Mouse (Mus musculus): ENCODE data around the gene Pmf1. TPM values are rescaled to one million over a fixed set of nuclear protein-coding genes. Genes with fewer than 3 reads are reported as not detected.
A peak's percentile ranks its signal among the peaks of the same experiment; 100 is the strongest.

Pmf1 gene
- polyA plus RNA-seq, 1 experiment from 2014 or later: 173 TPM

DNA sequence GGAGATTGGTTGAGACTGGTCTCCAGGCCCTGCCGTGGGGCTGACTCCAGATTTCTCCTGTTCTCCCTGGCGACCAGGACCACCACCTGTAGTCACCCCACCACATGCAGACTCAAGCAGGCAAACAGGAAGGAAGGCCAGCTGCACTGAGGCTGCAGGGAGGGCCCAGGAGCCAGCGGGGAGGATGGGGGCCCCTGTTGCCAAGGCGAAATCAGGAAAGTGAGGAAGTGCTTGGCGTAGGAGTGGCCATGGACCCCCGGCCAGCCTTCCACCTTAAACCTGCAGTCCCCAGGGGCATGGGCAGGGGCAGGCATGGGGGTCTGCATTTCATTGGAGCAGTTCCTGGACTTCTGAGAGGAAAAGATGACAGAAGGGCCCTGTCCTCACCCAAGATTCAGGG is 49.0 kb downstream of the Pmf1 start:
- WGBS: 65% methylated on average over 6 of the region's 6 CpGs
- H3K9me3 ChIP-seq (ENCODE audit: low read depth, low read length): no peaks in the 10 kb centered on the region
- DNase-seq (no peak), ATAC-seq (ENCODE audit: insufficient read depth) (no peak)
- H3K27ac ChIP-seq (ENCODE audit: low read depth): no peak overlapping the region
- H3K9ac ChIP-seq: no peak overlapping the region
- TF ChIP-seq CTCF (IDR thresholded peaks at IDR 0.05; ENCODE audit: low read depth): no peak
- no peak overlapping the region for H3K4me3 ChIP-seq (ENCODE audit: low read depth, low read length)
- peaks cover 5% of the 10 kb centered on the region; the same call in 1 of the 2 replicates for H3K4me1 ChIP-seq (ENCODE audit: insufficient read depth)
- H3K36me3 ChIP-seq (ENCODE audit: insufficient read depth): peaks cover 66% of the 10 kb centered on the region
- H3K27me3 ChIP-seq (ENCODE audit: insufficient read depth, low read length): peaks cover 18% of the 10 kb centered on the region
- H3K4me2 ChIP-seq: no peak overlapping the region

DNA sequence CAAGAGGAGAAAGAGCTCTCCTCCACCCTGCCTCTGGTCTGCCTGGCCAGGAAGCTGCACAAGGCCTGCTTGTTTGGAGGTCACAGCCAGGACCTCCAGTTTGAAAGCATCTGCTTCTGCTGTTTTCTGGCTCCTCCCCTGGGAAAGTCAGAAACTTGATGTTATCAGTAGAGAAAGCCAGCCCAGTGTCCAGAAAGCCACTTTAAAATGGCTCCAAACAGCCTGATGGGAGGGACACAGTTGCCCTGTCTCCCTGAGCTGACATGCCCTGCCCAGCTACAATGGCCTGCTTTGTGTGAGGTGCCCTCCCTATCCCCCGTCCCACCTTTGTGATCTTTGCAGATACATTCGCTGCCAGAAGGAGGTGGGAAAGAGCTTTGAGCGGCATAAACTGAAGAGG is 50.1 kb downstream of the Pmf1 start:
- Histone ChIP-seq H3K4me1 (ENCODE audit: insufficient read depth) (peaks cover 5% of the 10 kb centered on the region; the same call in 1 of the 2 replicates), H3K9me3 (ENCODE audit: low read depth, low read length) (no peaks in the 10 kb centered on the region), H3K27ac (ENCODE audit: low read depth) (no peak overlapping the region; the same call in 1 of the 2 replicates), H3K36me3 (ENCODE audit: insufficient read depth) (peaks cover 77% of the 10 kb centered on the region), H3K9ac (no peak overlapping the region), H3K4me3 (ENCODE audit: low read depth, low read length) (no peak overlapping the region), H3K27me3 (ENCODE audit: insufficient read depth, low read length) (0 out of 2 replicates have a peak, but pooled peaks cover 8% of the 10 kb centered on the region), H3K4me2 (no peak overlapping the region)
- 70% methylated on average over 3 of the region's 3 CpGs for WGBS
- no peak for TF ChIP-seq CTCF (IDR thresholded peaks at IDR 0.05; ENCODE audit: low read depth)
- ATAC-seq (ENCODE audit: insufficient read depth): no peak
- no peak for DNase-seq

DNA sequence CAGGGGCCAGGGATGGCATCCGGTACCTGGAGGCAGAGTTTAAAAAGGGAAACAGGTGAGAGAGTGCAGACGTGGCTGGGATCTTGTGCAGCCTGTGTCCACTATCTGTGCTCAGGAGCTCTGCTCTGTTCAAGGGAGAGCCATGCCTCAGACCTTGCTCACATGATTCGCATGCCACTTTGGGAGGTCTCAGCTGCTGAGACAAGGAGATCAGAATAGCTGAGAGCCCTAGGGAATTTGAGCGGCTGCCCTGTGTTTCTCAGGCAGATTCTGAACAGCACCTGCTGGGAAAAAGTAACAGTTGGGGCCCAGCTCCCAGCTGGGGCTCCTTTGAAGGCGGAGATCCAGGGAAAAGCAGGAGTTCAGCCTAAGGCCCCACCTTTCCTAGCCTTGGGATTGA is 50.5 kb downstream of the Pmf1 start:
- Histone ChIP-seq H3K4me2 (no peak overlapping the region), H3K9ac (no peak overlapping the region), H3K4me3 (ENCODE audit: low read depth, low read length) (no peak overlapping the region), H3K4me1 (ENCODE audit: insufficient read depth) (peaks cover under 1% of the 10 kb centered on the region; the same call in 1 of the 2 replicates), H3K36me3 (ENCODE audit: insufficient read depth) (peaks cover 81% of the 10 kb centered on the region), H3K9me3 (ENCODE audit: low read depth, low read length) (no peaks in the 10 kb centered on the region), H3K27ac (ENCODE audit: low read depth) (no peak overlapping the region; the same call in 1 of the 2 replicates), H3K27me3 (ENCODE audit: insufficient read depth, low read length) (0 out of 2 replicates have a peak, but pooled peaks cover 4% of the 10 kb centered on the region)
- no peak for TF ChIP-seq CTCF (IDR thresholded peaks at IDR 0.05; ENCODE audit: low read depth)
- DNase-seq (no peak), ATAC-seq (ENCODE audit: insufficient read depth) (no peak)
- 73% methylated on average over 5 of the region's 5 CpGs for WGBS

DNA sequence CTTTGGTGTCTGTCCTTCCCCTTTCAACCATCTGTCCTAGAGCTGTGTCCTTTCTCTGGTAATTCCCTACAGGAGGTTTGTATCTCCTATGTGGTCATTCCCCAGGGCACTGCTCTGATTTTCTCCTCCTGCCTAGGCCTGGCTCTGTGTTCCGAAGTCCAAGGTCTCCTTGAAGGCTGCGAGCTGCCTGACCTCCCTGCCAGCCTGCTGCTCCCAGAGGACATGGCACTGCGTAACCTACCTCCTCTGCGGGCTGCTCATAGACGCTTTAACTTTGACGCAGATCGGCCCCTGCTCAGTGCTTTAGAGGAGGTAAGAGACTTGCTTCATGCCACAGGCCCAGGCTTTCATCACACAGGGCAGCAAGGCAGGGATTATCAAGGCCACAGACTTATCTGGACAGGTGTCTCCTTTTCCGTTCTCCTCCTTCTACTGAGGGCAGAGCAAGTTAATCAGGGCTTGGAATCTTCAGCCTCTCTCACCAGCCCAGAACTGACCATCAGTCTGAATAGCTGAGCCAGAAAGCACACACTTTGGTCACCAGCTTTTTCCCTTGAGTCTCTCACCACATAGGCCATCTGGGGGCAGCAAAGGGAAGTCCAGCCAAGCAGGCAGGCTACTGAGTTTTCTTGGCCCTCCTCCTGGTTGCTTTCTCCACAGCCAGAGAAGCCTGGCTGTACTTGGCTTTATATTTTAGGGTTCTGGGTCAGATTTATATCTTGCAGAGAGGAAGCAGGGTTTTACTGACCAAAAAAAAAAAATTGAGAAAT is 55.5 kb downstream of the Pmf1 start:
- Histone ChIP-seq H3K36me3 (ENCODE audit: insufficient read depth) (peaks cover 100% of the 10 kb centered on the region), H3K4me2 (no peak overlapping the region), H3K27me3 (ENCODE audit: insufficient read depth, low read length) (no peaks in the 10 kb centered on the region), H3K27ac (ENCODE audit: low read depth) (no peak overlapping the region), H3K4me1 (ENCODE audit: insufficient read depth) (no peaks in the 10 kb centered on the region), H3K9ac (no peak overlapping the region), H3K4me3 (ENCODE audit: low read depth, low read length) (no peak overlapping the region), H3K9me3 (ENCODE audit: low read depth, low read length) (no peaks in the 10 kb centered on the region)
- ATAC-seq (ENCODE audit: insufficient read depth) (no peak), DNase-seq (peak; percentile 28)
- 93% methylated on average over 8 of the region's 8 CpGs for WGBS
- TF ChIP-seq CTCF (IDR thresholded peaks at IDR 0.05; ENCODE audit: low read depth): 0 out of 2 replicates have a peak, but pooled peaks have one; percentile 21

DNA sequence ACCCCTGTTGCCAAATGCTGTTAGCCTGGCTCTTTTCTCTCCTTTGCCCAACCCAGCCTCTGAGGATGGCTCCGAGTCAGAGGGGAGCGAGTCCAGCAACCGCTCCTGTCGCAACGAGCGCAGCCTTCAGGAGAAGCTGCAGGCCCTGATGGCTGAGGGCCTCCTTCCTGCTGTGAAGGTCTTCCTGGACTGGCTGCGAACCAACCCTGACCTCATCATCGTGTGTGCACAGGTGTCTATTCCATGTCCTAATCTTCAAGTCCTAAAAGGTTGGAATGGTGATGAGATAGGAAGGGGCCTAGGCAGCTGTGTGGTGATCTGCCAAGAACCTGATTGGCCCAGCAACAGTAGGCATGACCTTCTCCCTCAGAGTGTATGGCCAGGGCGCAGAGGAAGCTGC is 57.2 kb downstream of the Pmf1 start:
- no peak for ATAC-seq (ENCODE audit: insufficient read depth)
- Histone ChIP-seq H3K9me3 (ENCODE audit: low read depth, low read length) (no peaks in the 10 kb centered on the region), H3K9ac (no peak overlapping the region), H3K4me2 (no peak overlapping the region), H3K4me1 (ENCODE audit: insufficient read depth) (no peaks in the 10 kb centered on the region), H3K27ac (ENCODE audit: low read depth) (no peak overlapping the region), H3K36me3 (ENCODE audit: insufficient read depth) (peaks cover 100% of the 10 kb centered on the region), H3K27me3 (ENCODE audit: insufficient read depth, low read length) (no peaks in the 10 kb centered on the region), H3K4me3 (ENCODE audit: low read depth, low read length) (no peak overlapping the region)
- 86% methylated on average over 9 of the region's 9 CpGs for WGBS
- TF ChIP-seq CTCF (IDR thresholded peaks at IDR 0.05; ENCODE audit: low read depth): no peak
- no peak for DNase-seq

DNA sequence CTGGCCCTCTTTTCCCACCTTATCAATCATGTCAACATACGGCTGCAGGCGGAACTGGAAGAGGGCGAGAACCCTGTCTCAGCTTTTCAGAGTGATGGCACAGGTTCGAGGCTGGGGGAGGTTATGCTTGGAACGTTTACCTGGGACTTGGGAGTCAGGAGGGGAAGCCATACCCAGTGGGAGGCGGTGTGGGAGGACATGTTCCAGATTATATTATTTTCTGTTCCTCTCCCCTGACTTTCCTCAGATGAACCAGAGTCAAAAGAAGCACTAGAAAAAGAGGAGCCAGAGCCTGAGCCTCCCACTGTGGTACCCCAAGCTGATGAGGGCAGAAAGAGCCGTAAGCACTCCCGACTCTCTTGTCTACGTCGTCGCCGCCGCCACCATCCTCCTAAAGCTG is 59.4 kb downstream of the Pmf1 start:
- 76% methylated on average over 13 of the region's 13 CpGs for WGBS
- H3K9me3 ChIP-seq (ENCODE audit: low read depth, low read length): no peaks in the 10 kb centered on the region
- no peak for DNase-seq

More for the DNA sequence above, 59.4 kb downstream of the Pmf1 start:
- no peak overlapping the region for H3K9ac ChIP-seq
- no peaks in the 10 kb centered on the region for H3K27me3 ChIP-seq (ENCODE audit: insufficient read depth, low read length)
- H3K4me1 ChIP-seq (ENCODE audit: insufficient read depth): no peaks in the 10 kb centered on the region
- H3K4me2 ChIP-seq: no peak overlapping the region
- peaks cover 99% of the 10 kb centered on the region for H3K36me3 ChIP-seq (ENCODE audit: insufficient read depth)
- H3K4me3 ChIP-seq (ENCODE audit: low read depth, low read length): no peak overlapping the region
- no peak for ATAC-seq (ENCODE audit: insufficient read depth)
- no peak overlapping the region for H3K27ac ChIP-seq (ENCODE audit: low read depth)
- no peak for TF ChIP-seq CTCF (IDR thresholded peaks at IDR 0.05; ENCODE audit: low read depth)

Small RNA genes lying within 50 kb of the gene (microRNA-seq; reads per million reads assigned to microRNA genes)
- not detected for gene Mir7011 (ENCODE audit: borderline number of aligned reads)

Other genes starting within 250 kb of the Pmf1 start
- gene Rhbg, start 155.6 kb downstream of the Pmf1 start, polyA plus RNA-seq (2014; fragmentation: Nextera tagmentation; extraction: Ambion mirVana): not detected in 2 replicates
- gene Gm38392, start 123.1 kb downstream of the Pmf1 start, polyA plus RNA-seq (2014; fragmentation: Nextera tagmentation; extraction: Ambion mirVana): not detected in 2 replicates
- 9.1 and 9.9 TPM in 2 replicates for gene Tsacc, start 113.3 kb downstream of the Pmf1 start, polyA plus RNA-seq (2014; fragmentation: Nextera tagmentation; extraction: Ambion mirVana)
- gene Cct3, start 113.2 kb downstream of the Pmf1 start, polyA plus RNA-seq (2014; fragmentation: Nextera tagmentation; extraction: Ambion mirVana): 594 and 602 TPM in 2 replicates
- gene Glmp, start 85.3 kb downstream of the Pmf1 start, polyA plus RNA-seq (2014; fragmentation: Nextera tagmentation; extraction: Ambion mirVana): 124 and 129 TPM in 2 replicates
- gene Tmem79, start 74.2 kb downstream of the Pmf1 start, polyA plus RNA-seq (2014; fragmentation: Nextera tagmentation; extraction: Ambion mirVana): 5.0 and 5.9 TPM in 2 replicates
- 47.8 and 54.4 TPM in 2 replicates for gene Smg5, start 74.1 kb downstream of the Pmf1 start, polyA plus RNA-seq (2014; fragmentation: Nextera tagmentation; extraction: Ambion mirVana)
- gene Paqr6, start 45.7 kb downstream of the Pmf1 start, polyA plus RNA-seq (2014; fragmentation: Nextera tagmentation; extraction: Ambion mirVana): 4.5 and 4.9 TPM in 2 replicates
- gene Bglap3, start 37.6 kb downstream of the Pmf1 start, polyA plus RNA-seq (2014; fragmentation: Nextera tagmentation; extraction: Ambion mirVana): 0.19 and 0.24 TPM in 2 replicates
- gene Bglap2, start 31.6 kb downstream of the Pmf1 start, polyA plus RNA-seq (2014; fragmentation: Nextera tagmentation; extraction: Ambion mirVana): not detected in 2 replicates
- not detected in 2 replicates for gene Bglap, start 25.9 kb downstream of the Pmf1 start, polyA plus RNA-seq (2014; fragmentation: Nextera tagmentation; extraction: Ambion mirVana)
- 16.6 and 18.3 TPM in 2 replicates for gene Slc25a44, start 14.8 kb upstream of the Pmf1 start, polyA plus RNA-seq (2014; fragmentation: Nextera tagmentation; extraction: Ambion mirVana)
- 2.8 TPM in 2 replicates for gene Sema4a, start 50.9 kb upstream of the Pmf1 start, polyA plus RNA-seq (2014; fragmentation: Nextera tagmentation; extraction: Ambion mirVana)
- gene Lmna, start 99.6 kb upstream of the Pmf1 start, polyA plus RNA-seq (2014; fragmentation: Nextera tagmentation; extraction: Ambion mirVana): 70.0 TPM in 2 replicates
- gene Mex3a, start 122.1 kb upstream of the Pmf1 start, polyA plus RNA-seq (2014; fragmentation: Nextera tagmentation; extraction: Ambion mirVana): 25.0 and 25.4 TPM in 2 replicates
- gene Rab25, start 138.0 kb upstream of the Pmf1 start, polyA plus RNA-seq (2014; fragmentation: Nextera tagmentation; extraction: Ambion mirVana): 21.3 and 22.1 TPM in 2 replicates
- 77.6 and 93.9 TPM in 2 replicates for gene Lamtor2, start 142.7 kb upstream of the Pmf1 start, polyA plus RNA-seq (2014; fragmentation: Nextera tagmentation; extraction: Ambion mirVana)
- gene Ubqln4, start 143.4 kb upstream of the Pmf1 start, polyA plus RNA-seq (2014; fragmentation: Nextera tagmentation; extraction: Ambion mirVana): 64.9 and 68.5 TPM in 2 replicates
- 278 and 285 TPM in 2 replicates for gene Ssr2, start 165.5 kb upstream of the Pmf1 start, polyA plus RNA-seq (2014; fragmentation: Nextera tagmentation; extraction: Ambion mirVana)
- gene Arhgef2, start 195.6 kb upstream of the Pmf1 start, polyA plus RNA-seq (2014; fragmentation: Nextera tagmentation; extraction: Ambion mirVana): 115 and 127 TPM in 2 replicates
- gene Rxfp4, start 242.8 kb upstream of the Pmf1 start, polyA plus RNA-seq (2014; fragmentation: Nextera tagmentation; extraction: Ambion mirVana): not detected in 2 replicates